Mouse (Mus musculus) brain, embryonic 14.5 days (tissue): ENCODE data around the gene Grhl3.

Experiments
- CTCF ChIP-seq: fragments of 200-500 bp; IDR thresholded peaks from 2 replicates; pipeline ENCODE4 v1.5.1; 2012; ENCODE audit warnings: inconsistent platforms, mild to moderate bottlenecking, moderate library complexity, borderline replicate concordance; ENCODE audit not compliant: insufficient read depth, insufficient read length; ENCODE audit errors: extremely low read depth
- POLR2A ChIP-seq: fragments of 200-500 bp; IDR thresholded peaks from 2 replicates; pipeline ENCODE4 v1.6.1; 2012; ENCODE audit warnings: mild to moderate bottlenecking, inconsistent platforms, borderline replicate concordance; ENCODE audit not compliant: poor library complexity, insufficient read depth, insufficient read length, severe bottlenecking; ENCODE audit errors: extremely low read depth

DNA sequence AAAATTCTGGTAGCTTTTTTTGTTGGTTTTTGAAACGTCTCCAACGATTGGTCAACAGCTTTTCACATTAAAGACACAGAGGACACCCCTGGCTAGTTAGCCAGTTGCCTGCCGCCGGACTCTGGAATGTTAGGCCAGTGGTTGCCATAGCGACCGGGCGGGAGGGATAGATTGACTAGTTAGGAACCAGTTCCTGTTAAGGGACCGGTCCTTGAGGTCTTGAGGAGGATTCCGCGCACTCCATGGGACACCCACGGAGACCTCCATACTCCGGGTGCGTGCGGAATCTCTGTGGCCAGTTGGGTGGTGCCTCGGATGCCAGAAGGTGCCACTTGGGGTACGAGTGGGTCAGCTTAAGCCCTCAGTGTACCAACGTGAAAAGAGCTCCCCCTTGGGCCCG, 77.6 kb downstream of the Grhl3 start:
- TF ChIP-seq CTCF = no peak
- no peak for TF ChIP-seq POLR2A
